Mouse (Mus musculus) testis, adult 2 months (tissue): Measurements from ENCODE around the gene Cask. TPM values are rescaled to one million over a fixed set of nuclear protein-coding genes. Genes with fewer than 3 reads are reported as not detected.
A peak's percentile ranks its signal among the peaks of the same experiment; 100 is the strongest.

Source experiments
- H3K27ac ChIP-seq: fragments of 200-500 bp; 2 replicates; pipeline ENCODE4 v1.5.1; 2012; ENCODE audit warnings: low read depth, low read length; ENCODE audit not compliant: control insufficient read depth, insufficient read depth
- H3K27me3 ChIP-seq: fragments of 200-500 bp; 2 replicates; pipeline ENCODE4 v1.6.1; 2012; ENCODE audit warnings: mild to moderate bottlenecking, low read length, moderate library complexity; ENCODE audit not compliant: control insufficient read depth, insufficient read depth
- H3K36me3 ChIP-seq: fragments of 200-500 bp; 2 replicates; pipeline ENCODE4 v1.6.1; 2012; ENCODE audit warnings: mild to moderate bottlenecking, low read length; ENCODE audit not compliant: control insufficient read depth, insufficient read depth
- H3K4me1 ChIP-seq: fragments of 200-500 bp; 2 replicates; pipeline ENCODE4 v1.6.1; 2012; ENCODE audit warnings: low read length; ENCODE audit not compliant: control insufficient read depth, insufficient read depth
- H3K4me3 ChIP-seq: fragments of 200-500 bp; 2 replicates; pipeline ENCODE4 v1.5.1; 2012; ENCODE audit warnings: low read depth, mild to moderate bottlenecking, low read length, moderate library complexity, mixed read lengths; ENCODE audit not compliant: control insufficient read depth
- CTCF ChIP-seq: fragments of 200-500 bp; IDR thresholded peaks from 2 replicates; pipeline ENCODE4 v1.5.1; 2012; ENCODE audit warnings: low read depth, mild to moderate bottlenecking, inconsistent platforms, low read length, moderate library complexity; ENCODE audit not compliant: control insufficient read depth, insufficient read depth, insufficient replicate concordance
- POLR2A ChIP-seq: fragments of 200-500 bp; IDR thresholded peaks from 2 replicates; pipeline ENCODE4 v1.6.1; 2012; ENCODE audit warnings: low read depth, mild to moderate bottlenecking, inconsistent platforms, low read length, moderate library complexity; ENCODE audit not compliant: control insufficient read depth
- polyA plus RNA-seq: library from polyadenylated mRNA; depleted of rRNA; stranded (reverse); fragments of >200 nt; gene quantifications from 2 replicates; pipeline ENCODE4 v1.2.3, GENCODE M21; 2012

Cask gene
- polyA plus RNA-seq, 1 experiment = 0.99 TPM

DNA sequence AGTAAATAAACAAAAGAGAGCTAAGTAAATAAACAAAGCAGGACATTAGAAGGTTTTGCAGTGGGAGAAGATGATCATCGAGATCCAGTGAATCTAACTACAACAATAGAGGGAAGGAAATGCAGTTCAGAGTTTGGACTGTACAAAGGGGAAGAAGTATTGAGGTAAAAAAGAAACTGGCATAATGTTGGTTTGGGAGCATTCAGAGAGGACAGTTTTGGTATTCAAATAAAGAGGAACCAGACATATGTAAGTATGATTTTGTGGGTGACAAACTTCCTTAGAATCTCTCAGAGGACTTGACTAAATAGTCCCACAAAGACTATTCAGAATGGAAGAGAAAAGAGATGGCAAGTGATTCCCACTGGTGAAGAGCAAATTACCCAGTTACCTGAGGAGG, 251.2 kb downstream of the Cask start:
- H3K36me3 ChIP-seq = no peaks in the 10 kb centered on the region
- TF ChIP-seq CTCF (no peak), POLR2A (no peak)
- no peak overlapping the region for H3K27ac ChIP-seq
- H3K4me1 ChIP-seq = no peaks in the 10 kb centered on the region
- H3K27me3 ChIP-seq = no peaks in the 10 kb centered on the region
- H3K4me3 ChIP-seq = no peak overlapping the region

DNA sequence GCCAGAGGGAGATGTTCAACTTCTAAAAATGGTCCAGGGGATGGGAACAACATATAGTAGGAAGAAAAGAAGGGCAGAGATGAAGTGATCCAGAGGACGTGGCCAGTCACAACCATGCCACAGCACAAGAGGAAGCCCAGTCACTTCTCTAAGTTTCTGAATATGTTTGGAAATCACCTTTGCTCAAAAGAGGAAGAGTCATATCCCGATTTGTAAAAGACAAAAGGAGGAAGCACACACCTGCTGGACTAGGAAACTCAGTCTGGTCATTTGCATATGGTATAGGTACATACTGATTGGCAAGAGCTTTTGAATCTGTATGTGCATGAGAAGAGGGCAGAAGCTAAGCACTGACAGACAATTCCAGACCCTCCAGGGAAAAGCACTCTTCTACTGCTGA, 251.8 kb downstream of the Cask start:
- Histone ChIP-seq H3K27ac (no peak overlapping the region), H3K27me3 (no peaks in the 10 kb centered on the region), H3K4me1 (no peaks in the 10 kb centered on the region), H3K36me3 (no peaks in the 10 kb centered on the region), H3K4me3 (no peak overlapping the region)
- no peak for TF ChIP-seq POLR2A
- TF ChIP-seq CTCF = no peak

DNA sequence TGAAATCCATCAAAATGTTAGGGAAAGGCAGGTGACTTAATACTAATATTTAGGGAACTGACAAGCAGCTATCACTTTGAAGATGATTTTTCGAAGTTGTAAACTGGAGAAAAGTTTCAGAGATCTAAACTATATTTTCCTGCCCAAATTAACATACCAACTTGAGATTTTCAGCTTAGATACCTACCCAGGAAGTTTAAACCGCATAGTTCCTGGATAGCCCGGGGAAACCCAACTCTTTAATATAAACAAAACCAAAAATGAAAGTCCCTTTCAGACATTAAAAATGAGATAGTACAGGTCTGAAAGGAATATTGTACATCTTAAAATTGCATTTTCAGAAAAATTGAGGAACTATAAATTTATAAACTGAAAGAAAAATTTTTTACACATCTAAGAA, 273.5 kb downstream of the Cask start:
- H3K4me3 ChIP-seq = no peak overlapping the region
- no peaks in the 10 kb centered on the region for H3K4me1 ChIP-seq
- H3K27me3 ChIP-seq = no peaks in the 10 kb centered on the region
- no peak overlapping the region for H3K27ac ChIP-seq
- no peaks in the 10 kb centered on the region for H3K36me3 ChIP-seq
- no peak for TF ChIP-seq CTCF

DNA sequence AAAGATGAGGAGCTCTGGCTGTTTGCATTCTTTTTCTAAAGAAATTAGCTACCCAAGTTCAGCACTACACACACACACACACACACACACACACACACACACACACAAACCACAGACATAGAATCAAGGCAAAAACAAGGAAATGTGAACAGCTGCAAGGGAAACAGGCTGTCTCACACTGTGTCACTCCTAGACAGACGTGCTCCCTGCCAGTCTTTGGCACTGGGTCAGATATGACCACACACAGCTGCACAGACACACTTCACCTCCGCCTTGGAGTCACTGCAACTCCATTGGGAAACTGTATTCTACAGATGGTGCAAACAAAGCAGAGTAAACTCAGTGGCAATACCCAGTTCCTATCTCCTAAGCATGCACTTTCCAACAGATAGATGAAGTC, 274.6 kb downstream of the Cask start:
- TF ChIP-seq POLR2A (no peak), CTCF (no peak)
- Histone ChIP-seq H3K27me3 (no peaks in the 10 kb centered on the region), H3K36me3 (no peaks in the 10 kb centered on the region), H3K4me3 (no peak overlapping the region), H3K27ac (no peak overlapping the region), H3K4me1 (no peaks in the 10 kb centered on the region)

DNA sequence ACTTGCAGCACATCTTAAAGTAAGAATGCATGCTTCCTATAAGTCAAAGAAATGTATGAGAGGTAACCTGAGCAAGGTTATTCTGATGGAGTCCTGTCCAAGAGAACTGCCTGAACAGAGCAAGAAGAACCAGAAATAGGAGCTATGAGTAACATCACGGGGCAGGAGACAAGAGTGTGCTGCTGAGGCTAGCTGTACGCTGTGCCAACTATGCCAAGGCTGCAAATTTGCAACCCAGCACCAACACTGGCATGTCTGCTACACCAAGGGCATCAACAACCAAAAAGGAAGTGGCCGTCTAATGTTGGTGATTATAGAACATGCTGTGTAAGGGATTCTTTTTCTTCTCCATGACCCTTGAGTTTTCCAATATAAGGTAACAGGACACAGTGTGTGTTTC, 276.3 kb downstream of the Cask start:
- no peaks in the 10 kb centered on the region for H3K36me3 ChIP-seq
- peak overlapping the region; percentile 8; the same call in 1 of the 2 replicates for H3K27ac ChIP-seq
- H3K4me3 ChIP-seq = no peak overlapping the region
- no peaks in the 10 kb centered on the region for H3K27me3 ChIP-seq
- H3K4me1 ChIP-seq = no peaks in the 10 kb centered on the region
- TF ChIP-seq POLR2A (no peak), CTCF (no peak)

DNA sequence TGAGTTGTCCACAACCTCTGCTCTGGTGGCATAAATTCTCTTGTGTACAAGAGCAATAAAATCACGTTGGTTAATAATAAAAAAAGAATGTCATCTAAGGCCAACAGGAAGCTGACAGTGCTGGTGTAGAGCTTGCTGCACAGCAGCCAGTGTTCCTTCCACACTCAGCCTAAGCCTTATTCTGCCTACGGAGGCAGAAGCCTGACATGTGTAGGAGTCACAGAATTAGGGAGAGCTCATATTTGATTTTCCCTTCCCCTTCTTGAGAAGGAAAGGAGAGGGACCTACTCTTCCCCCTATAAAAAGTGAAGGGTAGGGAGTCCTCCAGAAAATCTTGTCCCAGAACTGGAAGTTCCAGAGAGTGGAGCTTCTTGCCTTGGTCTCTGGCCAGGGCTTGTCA, 276.9 kb downstream of the Cask start:
- TF ChIP-seq POLR2A (no peak), CTCF (no peak)

DNA sequence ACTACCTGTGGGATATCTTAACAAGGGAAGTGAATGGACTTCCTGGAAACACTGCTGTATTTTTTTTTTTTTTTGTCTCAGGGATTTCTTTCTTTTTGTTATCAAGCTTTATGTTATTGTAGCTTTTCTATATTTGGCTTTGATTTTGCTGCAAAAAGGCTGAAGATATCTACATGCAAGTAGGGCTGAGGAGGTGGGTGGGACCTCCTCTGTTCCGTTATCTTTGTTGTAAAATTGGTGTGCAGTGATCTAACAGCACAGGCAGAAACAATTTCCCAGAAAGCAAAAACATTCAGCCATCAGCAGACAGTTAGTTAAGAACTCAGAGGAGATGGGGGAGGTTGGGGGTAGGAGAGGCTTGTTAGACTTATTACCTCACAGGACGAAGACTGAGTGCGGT, 296.7 kb downstream of the Cask start:
- no peak for TF ChIP-seq CTCF
- no peak for TF ChIP-seq POLR2A
- Histone ChIP-seq H3K27ac (no peak overlapping the region), H3K27me3 (no peaks in the 10 kb centered on the region)

More for the DNA sequence above, 276.9 kb downstream of the Cask start:
- Histone ChIP-seq H3K4me3 (no peak overlapping the region), H3K27me3 (no peaks in the 10 kb centered on the region), H3K27ac (no peak overlapping the region), H3K4me1 (no peaks in the 10 kb centered on the region), H3K36me3 (no peaks in the 10 kb centered on the region)

DNA sequence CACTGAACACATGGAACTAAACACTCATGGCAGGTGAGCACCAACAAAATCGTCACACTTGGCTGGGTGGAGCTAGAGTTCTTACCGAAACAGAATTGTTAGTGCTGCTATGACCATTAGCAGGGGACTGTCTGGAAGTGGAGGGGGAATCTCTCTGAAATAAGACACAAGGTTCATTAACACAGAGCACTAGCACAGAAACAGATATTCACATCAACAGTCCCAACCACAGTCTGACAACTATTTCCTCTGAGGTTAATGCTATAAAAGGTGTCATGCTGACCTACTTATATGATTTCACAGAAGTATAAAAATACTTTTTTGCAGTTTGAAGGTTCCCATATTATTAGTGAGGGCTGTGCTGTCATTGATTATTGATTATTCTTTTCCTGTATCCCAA, 298.9 kb downstream of the Cask start:
- no peak overlapping the region for H3K4me3 ChIP-seq
- no peaks in the 10 kb centered on the region for H3K4me1 ChIP-seq
- H3K27me3 ChIP-seq = no peaks in the 10 kb centered on the region
- no peak overlapping the region for H3K27ac ChIP-seq
- TF ChIP-seq CTCF = no peak
- no peak for TF ChIP-seq POLR2A
- no peaks in the 10 kb centered on the region for H3K36me3 ChIP-seq

More for the DNA sequence above, 296.7 kb downstream of the Cask start:
- H3K4me3 ChIP-seq = no peak overlapping the region
- no peaks in the 10 kb centered on the region for H3K36me3 ChIP-seq
- H3K4me1 ChIP-seq = no peaks in the 10 kb centered on the region
